Mouse (Mus musculus): ENCODE results near the gene Mboat7. TPM values are rescaled to one million over a fixed set of nuclear protein-coding genes. Genes with fewer than 3 reads are reported as not detected.

The Mboat7 gene
- total and polyA plus RNA-seq, 3 experiments = 18.4 to 41.2 (median 21.7) TPM

GRCm38 (mm10) chr7:3693809-3694075, 419 bp upstream of the Mboat7 start:
- no peak for DNase-seq (ENCODE audit: extremely low read depth)
- Histone ChIP-seq H3K4me2 (ENCODE audit: insufficient read depth, low read depth, poor library complexity, severe bottlenecking) (peak overlapping the region; percentile 57), H3K4me1 (ENCODE audit: control insufficient read depth in 1 of 2, insufficient read depth in 2 of 2) (peaks cover 0 to 33% of the 10 kb centered on the region in 2 experiments; a peak in 3 of 4 replicates), H3K36me3 (replicated peaks in 1 of 2; ENCODE audit: control insufficient read depth in 1 of 2, insufficient read depth in 1 of 2, low read length in 1 of 2) (peaks cover 12 to 48% of the 10 kb centered on the region in 2 experiments), H3K4me3 (replicated peaks in 1 of 3; ENCODE audit: low read depth in 2 of 3, low read length in 2 of 3, poor library complexity in 1 of 3) (peak overlapping the region; percentile 63 to 100 (median 77)), H3K9me3 (replicated peaks; ENCODE audit: low read length) (no peaks in the 10 kb centered on the region), H3K79me2 (replicated peaks; ENCODE audit: control insufficient read depth, extremely low read depth, insufficient read depth, poor library complexity, severe bottlenecking) (peaks cover 13% of the 10 kb centered on the region), H3K27me3 (replicated peaks) (no peaks in the 10 kb centered on the region), H3K9ac (ENCODE audit: insufficient read depth, low read depth) (peak overlapping the region; percentile 93), H3K27ac (ENCODE audit: insufficient read depth, low read depth) (peak overlapping the region; percentile 89)
- peak; percentile 76; the same call in 1 of the 2 replicates for TF ChIP-seq MAX (IDR thresholded peaks at IDR 0.05; ENCODE audit: low read length)
- no peak for TF ChIP-seq GABPA (IDR thresholded peaks at IDR 0.05; ENCODE audit: insufficient replicate concordance, low read depth, low read length)
- TF ChIP-seq NRF1 (IDR thresholded peaks at IDR 0.05; ENCODE audit: low read depth, low read length) = 0 out of 2 replicates have a peak, but pooled peaks have one; percentile 3
- no peak; the same call in 1 of the 2 replicates for TF ChIP-seq ZMIZ1 (IDR thresholded peaks at IDR 0.05; ENCODE audit: low read depth, low read length)
- TF ChIP-seq RAD21 (IDR thresholded peaks at IDR 0.05; ENCODE audit: low read depth, low read length) = no peak
- peak; percentile 58; the same call in 1 of the 2 replicates for TF ChIP-seq MXI1 (IDR thresholded peaks at IDR 0.05; ENCODE audit: low read depth, low read length)
- 0 out of 2 replicates have a peak, but pooled peaks have one; percentile 73 for TF ChIP-seq POLR2AphosphoS2 (IDR thresholded peaks at IDR 0.05; ENCODE audit: low read depth, low read length)
- no peak for TF ChIP-seq E2F4 (IDR thresholded peaks at IDR 0.05; ENCODE audit: insufficient replicate concordance, low read depth, low read length)
- TF ChIP-seq TBP (conservative IDR thresholded peaks at IDR 0.05; ENCODE audit: low read depth, low read length) = no peak
- 0 out of 2 replicates have a peak, but pooled peaks have one; percentile 39 for TF ChIP-seq MYC (IDR thresholded peaks at IDR 0.05; ENCODE audit: low read depth, low read length)
- no peak for TF ChIP-seq BHLHE40 (IDR thresholded peaks at IDR 0.05; ENCODE audit: low read depth, low read length)
- no peak for TF ChIP-seq USF2 (conservative IDR thresholded peaks at IDR 0.05; ENCODE audit: low read depth, low read length)
- no peak for TF ChIP-seq SMC3 (IDR thresholded peaks at IDR 0.05; ENCODE audit: low read depth, low read length)
- no peak for TF ChIP-seq PAX5 (IDR thresholded peaks at IDR 0.05; ENCODE audit: low read length)
- no peak for TF ChIP-seq SIN3A (IDR thresholded peaks at IDR 0.05; ENCODE audit: low read length)
- TF ChIP-seq CHD2 (IDR thresholded peaks at IDR 0.05; ENCODE audit: low read length) = no peak
- no peak for TF ChIP-seq TCF12 (IDR thresholded peaks at IDR 0.05; ENCODE audit: low read depth, low read length)
- TF ChIP-seq MAZ (IDR thresholded peaks at IDR 0.05; ENCODE audit: low read depth, low read length) = peak; percentile 12; the same call in 1 of the 2 replicates
- no peak for TF ChIP-seq ETS1 (conservative IDR thresholded peaks at IDR 0.05; ENCODE audit: low read depth, low read length)
- TF ChIP-seq KAT2A (IDR thresholded peaks at IDR 0.05; ENCODE audit: insufficient replicate concordance, low read length) = 0 out of 2 replicates have a peak, but pooled peaks have one; percentile 5
- TF ChIP-seq POLR2A (IDR thresholded peaks at IDR 0.05; ENCODE audit: low read depth, low read length) = no peak; the same call in 1 of the 2 replicates
- no peak for TF ChIP-seq IRF4 (IDR thresholded peaks at IDR 0.05; ENCODE audit: low read depth, low read length)
- no peak for TF ChIP-seq ZC3H11A (IDR thresholded peaks at IDR 0.05; ENCODE audit: low read depth, low read length)
- no peak for TF ChIP-seq EP300 (IDR thresholded peaks at IDR 0.05; ENCODE audit: low read length)
- no peak for TF ChIP-seq MAFK (IDR thresholded peaks at IDR 0.05; ENCODE audit: insufficient replicate concordance, low read length)
- no peak for TF ChIP-seq CTCF (conservative IDR thresholded peaks at IDR 0.05 in 1 of 2, IDR thresholded peaks at IDR 0.05 in 1 of 2; ENCODE audit: low read depth in 2 of 2, low read length in 2 of 2)
- TF ChIP-seq ZKSCAN1 (IDR thresholded peaks at IDR 0.05; ENCODE audit: borderline replicate concordance, low read depth, low read length) = no peak
- no peak for TF ChIP-seq RCOR1 (conservative IDR thresholded peaks at IDR 0.05; ENCODE audit: low read depth, low read length)
- 0 out of 2 replicates have a peak, but pooled peaks have one; percentile 51 for TF ChIP-seq CHD1 (IDR thresholded peaks at IDR 0.05; ENCODE audit: low read depth, low read length)
- TF ChIP-seq ELF1 (IDR thresholded peaks at IDR 0.05; ENCODE audit: low read depth, low read length) = no peak
- TF ChIP-seq MEF2A (IDR thresholded peaks at IDR 0.05; ENCODE audit: borderline replicate concordance, low read depth, low read length) = no peak
- no peak for TF ChIP-seq JUND (conservative IDR thresholded peaks at IDR 0.05; ENCODE audit: low read depth, low read length)
- TF ChIP-seq ZNF384 (IDR thresholded peaks at IDR 0.05; ENCODE audit: low read depth, low read length) = no peak
- no peak for TF ChIP-seq USF1 (IDR thresholded peaks at IDR 0.05; ENCODE audit: low read depth, low read length)
- no peak for TF ChIP-seq JUN (IDR thresholded peaks at IDR 0.05; ENCODE audit: insufficient read depth, low read depth, low read length)
- no peak for TF ChIP-seq NELFE (IDR thresholded peaks at IDR 0.05; ENCODE audit: low read depth, low read length)
- TF ChIP-seq UBTF (IDR thresholded peaks at IDR 0.05; ENCODE audit: low read depth, low read length) = no peak
- TF ChIP-seq HCFC1 (IDR thresholded peaks at IDR 0.05; ENCODE audit: low read depth, low read length) = no peak
- dilution Hi-C loops (cut with MboI; ENCODE audit: extremely low pct_ligation_motif_present, extremely low pct_unique_long_range_greater_than_20kb, low sequenced_read_pairs) = no loop called here
- in situ Hi-C loops (cut with MboI; ENCODE audit: low pct_ligation_motif_present, low pct_unique_long_range_greater_than_20kb, low sequenced_read_pairs) = no loop called here
